Mouse (Mus musculus): ENCODE data around the gene Slc39a11.

- TF ChIP-seq CTCF (IDR thresholded peaks at IDR 0.05; ENCODE audit: extremely low read depth, insufficient read length, insufficient replicate concordance, low read depth, low read length) (no peak), POLR2A (IDR thresholded peaks at IDR 0.05; ENCODE audit: low read depth, low read length) (no peak)
Observed at GRCm38 (mm10) chr11:113539502-113540209, 110.2 kb downstream of the Slc39a11 start.

Measured in small intestine, adult 2 months (tissue).